ENCODE assay signal across 9 mouse cellular contexts in the genomic region with DNA sequence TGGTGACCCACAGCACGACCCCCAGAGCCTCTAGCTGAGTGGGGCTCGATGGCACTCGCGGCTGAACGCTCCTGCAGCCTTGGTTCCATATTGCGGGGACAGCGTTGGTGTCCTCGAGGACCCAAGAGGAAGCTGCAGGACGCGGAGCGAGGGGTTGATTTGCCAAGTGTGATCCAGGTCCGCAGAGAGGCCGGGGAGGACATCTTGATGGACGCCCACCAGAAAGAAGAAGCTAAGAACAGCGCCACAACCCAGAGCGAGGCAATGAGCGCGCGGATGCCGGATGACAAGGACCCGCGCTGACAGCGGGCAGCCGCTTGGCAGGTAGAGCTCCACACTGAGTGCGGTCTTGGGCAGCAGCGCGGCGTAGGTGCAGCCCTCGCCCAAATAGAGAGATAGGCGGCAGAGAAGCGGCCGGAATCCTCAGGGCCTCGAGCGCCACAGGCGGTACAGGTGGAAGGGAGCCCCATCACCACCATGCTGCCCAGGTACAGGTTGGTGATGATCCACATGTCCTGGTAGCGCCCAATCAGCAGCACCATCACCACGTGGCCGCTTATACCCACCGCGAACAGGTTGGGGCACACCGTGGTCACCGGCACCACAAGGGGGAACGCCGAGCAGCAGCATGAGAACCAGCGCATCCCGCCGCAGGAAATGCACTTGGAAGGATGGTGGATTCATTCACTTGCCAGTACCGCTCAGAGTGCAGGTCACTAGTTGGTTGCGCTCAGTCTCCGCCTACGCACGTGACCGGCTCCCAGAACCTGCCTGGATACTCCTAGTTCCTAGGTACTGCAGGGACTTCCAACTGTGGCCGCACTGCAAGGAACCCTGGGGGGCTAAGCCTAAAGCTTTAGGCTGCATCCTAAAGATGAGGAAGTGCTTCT. TPM values are rescaled to one million over a fixed set of nuclear protein-coding genes. Genes with fewer than 3 reads are reported as not detected.
A peak's percentile ranks its signal among the peaks of the same experiment; 100 is the strongest.
DNase-seq lines count a peak whose midpoint lies in the region; ATAC-seq and TF ChIP-seq lines count a peak whose summit lies in the region.
"Had no signal": no experiment of that assay in that cellular context is flagged by ENCODE, and none has a peak within 500 bp of the region (broad histone marks: within the 10 kb centered on the region; RNA-seq: fewer than 3 reads in every experiment).

No protein-coding gene starts in this region.

- peak; percentile 95 for ATAC-seq in hindbrain, embryonic 16.5 days
- peak; percentile 57; the same call in 1 of the 2 replicates for ATAC-seq in liver, embryonic 12.5 days

- H3K9ac ChIP-seq in hindbrain, embryonic 16.5 days (ENCODE audit: low read depth, low read length): peak overlapping the region; percentile 69
- no peak overlapping the region for H3K9ac ChIP-seq in liver, embryonic 12.5 days

- no peaks in the 10 kb centered on the region for H3K79me2 ChIP-seq in C2C12 (ENCODE audit: control insufficient read depth, insufficient read depth)

- 2% methylated on average over 54 of the region's 54 CpGs for WGBS in hindbrain, embryonic 16.5 days
- WGBS in liver, embryonic 12.5 days (ENCODE audit: insufficient replicate concordance): 3% methylated on average over 54 of the region's 54 CpGs

- H3K4me2 ChIP-seq in hindbrain, embryonic 16.5 days (ENCODE audit: low read length): peak overlapping the region; percentile 95
- H3K4me2 ChIP-seq in liver, embryonic 12.5 days: peak overlapping the region; percentile 63

- DNase-seq in adrenal gland, postnatal 14 days: peak; percentile 47
- no peak for DNase-seq in adrenal gland, adult 18-20 months (ENCODE audit: low spot score in 2 of 2)
- DNase-seq in embryo, embryonic 10 days (ENCODE audit: low spot score): peak; percentile 73
- peak; percentile 52 to 64 for DNase-seq in right cerebral cortex, postnatal 10 days (ENCODE audit: low spot score in 2 of 2)
- no peak for DNase-seq in layer of hippocampus, adult 11-12 months (ENCODE audit: low spot score)

- peaks cover 11% of the 10 kb centered on the region for H3K4me1 ChIP-seq in hindbrain, embryonic 16.5 days (ENCODE audit: control insufficient read depth, insufficient read depth, low read depth, low read length)
- peaks cover 9% of the 10 kb centered on the region for H3K4me1 ChIP-seq in liver, embryonic 12.5 days

- no peak overlapping the region for H3ac ChIP-seq in C2C12 (ENCODE audit: control insufficient read depth, insufficient read length, low read depth)

- H3K4me3 ChIP-seq in C2C12 (ENCODE audit: insufficient read depth, poor library complexity, severe bottlenecking): no peak overlapping the region
- H3K4me3 ChIP-seq in hindbrain, embryonic 16.5 days (ENCODE audit: low read length): peak overlapping the region; percentile 58
- H3K4me3 ChIP-seq in liver, embryonic 12.5 days: peak overlapping the region; percentile 37

- H3K9me3 ChIP-seq in hindbrain, embryonic 16.5 days (ENCODE audit: control insufficient read depth, low read length): no peaks in the 10 kb centered on the region
- H3K9me3 ChIP-seq in liver, embryonic 12.5 days (replicated peaks): no peaks in the 10 kb centered on the region

- H3K27me3 ChIP-seq in C2C12 (ENCODE audit: control insufficient read depth, insufficient read depth, insufficient read length): peaks cover 3% of the 10 kb centered on the region
- H3K27me3 ChIP-seq in hindbrain, embryonic 16.5 days (replicated peaks; ENCODE audit: control insufficient read depth, insufficient read depth, low read length): no peaks in the 10 kb centered on the region; the same call in 1 of the 2 replicates
- H3K27me3 ChIP-seq in liver, embryonic 12.5 days (replicated peaks): peaks cover 51% of the 10 kb centered on the region

- H3K79me3 ChIP-seq in C2C12 (ENCODE audit: low read depth): no peaks in the 10 kb centered on the region

- TF ChIP-seq CTCF in C2C12 (IDR thresholded peaks at IDR 0.05; ENCODE audit: control insufficient read depth, insufficient read depth, insufficient read length): no peak

- peak overlapping the region; percentile 34 for H3K27ac ChIP-seq in hindbrain, embryonic 16.5 days (ENCODE audit: low read depth, low read length)
- no peak overlapping the region for H3K27ac ChIP-seq in liver, embryonic 12.5 days

- H3K36me3 ChIP-seq in C2C12 (ENCODE audit: control insufficient read depth, insufficient read depth): peaks cover 4% of the 10 kb centered on the region
- no peaks in the 10 kb centered on the region for H3K36me3 ChIP-seq in hindbrain, embryonic 16.5 days (ENCODE audit: control insufficient read depth, insufficient read depth, low read length)
- H3K36me3 ChIP-seq in liver, embryonic 12.5 days: 0 out of 2 replicates have a peak, but pooled peaks cover 4% of the 10 kb centered on the region

TF ChIP-seq in C2C12, 6 proteins besides CTCF, POLR2A, EP300 and RAD21:
- TF ChIP-seq USF1 (IDR thresholded peaks at IDR 0.05; ENCODE audit: low read depth): peak; percentile 21
- no peak for TF ChIP-seq CEBPB (IDR thresholded peaks at IDR 0.05; ENCODE audit: low read depth)

RNA-seq across cellular contexts. Expression of a gene that starts 40.6 kb away (rescaled TPM):
- total RNA-seq in adrenal gland, postnatal 14 days (2021): not detected in 2 replicates
- total RNA-seq in adrenal gland, adult 18-20 months (2021): not detected
- not detected for polyA plus RNA-seq in C2C12 (2012; fragmentation: generic; extraction: Trizol)
- polyA plus RNA-seq in hindbrain, embryonic 16.5 days (2015; fragmentation: Nextera tagmentation; extraction: Ambion mirVana): not detected in 2 replicates
- polyA plus RNA-seq in liver, embryonic 12.5 days (2016; fragmentation: Nextera tagmentation; extraction: Ambion mirVana): not detected in 2 replicates
- total RNA-seq: layer of hippocampus, postnatal 25 days had no signal

Comparison
In these comparisons a context has a peak if more than half of its experiments do, and no peak if none do; other contexts are left out.
1. DNase-seq: peak in adrenal gland, postnatal 14 days (single experiment), embryo, embryonic 10 days (single experiment) and right cerebral cortex, postnatal 10 days (2 of 2); none in adrenal gland, adult 18-20 months (0 of 2) and layer of hippocampus, adult 11-12 months (single experiment).